ENCODE assay signal across 8 mouse cellular contexts in genomic region chr5:113871903-113872548, GRCm38 (mm10). TPM values are rescaled to one million over a fixed set of nuclear protein-coding genes. Genes with fewer than 3 reads are reported as not detected.
DNase-seq lines count a peak whose midpoint lies in the region; ATAC-seq and TF ChIP-seq lines count a peak whose summit lies in the region.

No protein-coding gene starts in this region.

- no peak overlapping the region for H3K4me2 ChIP-seq in kidney, embryonic 15.5 days
- H3K4me2 ChIP-seq in hindbrain, postnatal 0 days (ENCODE audit: low read depth, low read length) = no peak overlapping the region

- 0 out of 2 replicates have a peak overlapping the region, but pooled peaks have one; percentile 21 for H3K9ac ChIP-seq in kidney, embryonic 15.5 days
- no peak overlapping the region for H3K9ac ChIP-seq in hindbrain, postnatal 0 days (replicated peaks; ENCODE audit: low read length)

- no peaks in the 10 kb centered on the region for H3K9me3 ChIP-seq in kidney, embryonic 15.5 days (replicated peaks)
- no peaks in the 10 kb centered on the region for H3K9me3 ChIP-seq in hindbrain, postnatal 0 days (ENCODE audit: low read length)
- H3K9me3 ChIP-seq in megakaryocyte, embryonic 14.5 days = peaks cover 10% of the 10 kb centered on the region

- H3K27me3 ChIP-seq in kidney, embryonic 15.5 days = no peaks in the 10 kb centered on the region
- H3K27me3 ChIP-seq in hindbrain, postnatal 0 days (ENCODE audit: insufficient read depth, low read length) = no peaks in the 10 kb centered on the region
- H3K27me3 ChIP-seq in megakaryocyte, embryonic 14.5 days (replicated peaks) = no peaks in the 10 kb centered on the region

- no peak for ATAC-seq in kidney, embryonic 15.5 days (replicated peaks; ENCODE audit: low FRiP score)
- ATAC-seq in common myeloid progenitor, adult 5-6 weeks (replicated peaks; ENCODE audit: low read depth, poor library complexity, severe bottlenecking) = peak; percentile 45
- no peak for ATAC-seq in hindbrain, postnatal 0 days
- no peak for ATAC-seq in CD4-positive, CD25-positive, alpha-beta regulatory T cell, adult 4 months

- WGBS in kidney, embryonic 15.5 days = 81% methylated on average over 7 of the region's 7 CpGs
- 60% methylated on average over 7 of the region's 7 CpGs for WGBS in hindbrain, postnatal 0 days

- no peak overlapping the region for H3K4me3 ChIP-seq in kidney, embryonic 15.5 days (replicated peaks)
- H3K4me3 ChIP-seq in hindbrain, postnatal 0 days (ENCODE audit: low read length) = no peak overlapping the region
- peak overlapping the region; percentile 88 for H3K4me3 ChIP-seq in megakaryocyte, embryonic 14.5 days (replicated peaks)

- TF ChIP-seq CTCF in hindbrain, postnatal 0 days (IDR thresholded peaks at IDR 0.05; ENCODE audit: low read depth) = peak; percentile 6; the same call in 1 of the 2 replicates

- peaks cover 82% of the 10 kb centered on the region for H3K4me1 ChIP-seq in kidney, embryonic 15.5 days
- peaks cover 46% of the 10 kb centered on the region for H3K4me1 ChIP-seq in hindbrain, postnatal 0 days (ENCODE audit: insufficient read depth, low read length)
- H3K4me1 ChIP-seq in megakaryocyte, embryonic 14.5 days = peaks cover 100% of the 10 kb centered on the region

- peak overlapping the region; percentile 87 for H3K27ac ChIP-seq in kidney, embryonic 15.5 days
- H3K27ac ChIP-seq in hindbrain, postnatal 0 days = peak overlapping the region; percentile 94

- H3K36me3 ChIP-seq in kidney, embryonic 15.5 days = peaks cover 25% of the 10 kb centered on the region
- peaks cover 6% of the 10 kb centered on the region; the same call in 1 of the 2 replicates for H3K36me3 ChIP-seq in hindbrain, postnatal 0 days (ENCODE audit: insufficient read depth, low read length)
- H3K36me3 ChIP-seq in megakaryocyte, embryonic 14.5 days (replicated peaks; ENCODE audit: low read length) = peaks cover 67% of the 10 kb centered on the region

- DNase-seq in kidney, adult 9 months = no peak
- peak; percentile 32 for DNase-seq in hindbrain, postnatal 0 days (ENCODE audit: low spot score)
- no peak for DNase-seq in kidney, adult 8-10 months
- no peak for DNase-seq in spleen, adult 18-20 months

RNA-seq across cellular contexts. Expression of gene Coro1c, which starts 36.5 kb away (rescaled TPM):
- polyA plus RNA-seq in kidney, embryonic 15.5 days (2015; fragmentation: Nextera tagmentation; extraction: Ambion mirVana) = 105 and 119 TPM in 2 replicates
- total RNA-seq in common myeloid progenitor, adult 5-6 weeks (2017) = 92.4 and 106 TPM in 2 replicates
- total RNA-seq in hindbrain, postnatal 0 days (2014; rRNA removed) = 151 and 159 TPM in 2 replicates
- polyA plus RNA-seq in hindbrain, postnatal 0 days (2015; fragmentation: Nextera tagmentation; extraction: Ambion mirVana) = 140 and 149 TPM in 2 replicates
- 132 and 208 TPM in 2 replicates for polyA plus RNA-seq in megakaryocyte, embryonic 14.5 days (2012; ENCODE audit: insufficient read depth, low replicate concordance)
- polyA plus RNA-seq in CD4-positive, CD25-positive, alpha-beta regulatory T cell, adult 4 months (2017; shearing (Covaris generic)) = 10 to 100 TPM; 43.2 to 59.6 TPM

RNA-seq across cellular contexts. Expression of gene Selplg, which starts 39.6 kb away (rescaled TPM):
- 1.5 and 2.2 TPM in 2 replicates for polyA plus RNA-seq in kidney, embryonic 15.5 days (2015; fragmentation: Nextera tagmentation; extraction: Ambion mirVana)
- 91.4 and 108 TPM in 2 replicates for total RNA-seq in common myeloid progenitor, adult 5-6 weeks (2017)
- total RNA-seq in hindbrain, postnatal 0 days (2014; rRNA removed) = 2.8 and 4.1 TPM in 2 replicates
- polyA plus RNA-seq in hindbrain, postnatal 0 days (2015; fragmentation: Nextera tagmentation; extraction: Ambion mirVana) = 1.8 and 2.2 TPM in 2 replicates
- 39.4 and 167 TPM in 2 replicates for polyA plus RNA-seq in megakaryocyte, embryonic 14.5 days (2012; ENCODE audit: insufficient read depth, low replicate concordance)
- 100 to 1,000 TPM; 473 to 498 TPM for polyA plus RNA-seq in CD4-positive, CD25-positive, alpha-beta regulatory T cell, adult 4 months (2017; shearing (Covaris generic))

Comparison
In these comparisons a context has a peak if more than half of its experiments do, and no peak if none do; other contexts are left out.
1. RNA of gene Selplg, which starts 39.6 kb away (polyA plus RNA-seq): 473 to 498 TPM in CD4-positive, CD25-positive, alpha-beta regulatory T cell, adult 4 months and 39.4 to 167 TPM in megakaryocyte, embryonic 14.5 days; 1.5 to 2.2 TPM in kidney, embryonic 15.5 days and 1.8 to 2.2 TPM in hindbrain, postnatal 0 days; every median in the first group is over 10 times any median in the second.